Mouse (Mus musculus) bone marrow, adult 2 months (tissue): Measurements from ENCODE around the gene Pex5l.

Source experiments
- CTCF ChIP-seq: fragments of 200-500 bp; IDR thresholded peaks from 2 replicates; pipeline ENCODE4 v1.5.1; 2011; ENCODE audit warnings: low read length, control low read depth; ENCODE audit not compliant: control insufficient read depth, insufficient read depth
- POLR2A ChIP-seq: fragments of 200-500 bp; IDR thresholded peaks from 2 replicates; pipeline ENCODE4 v1.6.1; 2011; ENCODE audit warnings: low read depth, mild to moderate bottlenecking, control low read depth, low read length, borderline replicate concordance; ENCODE audit not compliant: control insufficient read depth

DNA sequence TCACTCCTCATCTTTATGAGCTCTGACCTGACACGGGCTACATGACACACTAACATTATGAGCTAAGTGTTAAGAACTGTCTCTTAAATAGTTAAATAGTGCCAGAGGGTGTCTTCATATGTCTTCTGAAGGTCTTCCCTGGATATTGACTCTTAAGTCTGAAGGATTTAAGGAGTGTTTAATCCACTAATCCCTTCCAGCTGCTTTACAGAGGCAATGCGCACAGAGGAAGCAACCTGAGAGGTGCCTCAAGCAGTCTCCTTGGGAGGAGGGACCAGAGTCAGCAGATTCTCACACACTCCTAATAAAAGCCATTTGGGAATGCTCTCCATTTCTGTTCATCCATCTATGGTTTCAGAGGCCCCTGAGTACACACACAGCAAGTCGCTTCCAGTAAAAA lies 157.9 kb downstream of the Pex5l start:
- TF ChIP-seq CTCF, result no peak
- TF ChIP-seq POLR2A, result no peak
